Mouse (Mus musculus) right cerebral cortex, postnatal 4 days (tissue): ENCODE results near the gene 9530068E07Rik.
"Not testable (repeated sequence)": the region's sequence is repeated elsewhere in the genome, so short reads cannot be mapped to it uniquely, and the experiment has no call there.

Experiments used
- DNase-seq: peaks from one replicate; pipeline ENCODE4 v3.0.0-alpha.2; 2022

9530068E07Rik gene

GRCm38 (mm10) chr11:52374340-52374739 is 21.9 kb upstream of the 9530068E07Rik start:
- DNase-seq, result peak; percentile 44

DNA sequence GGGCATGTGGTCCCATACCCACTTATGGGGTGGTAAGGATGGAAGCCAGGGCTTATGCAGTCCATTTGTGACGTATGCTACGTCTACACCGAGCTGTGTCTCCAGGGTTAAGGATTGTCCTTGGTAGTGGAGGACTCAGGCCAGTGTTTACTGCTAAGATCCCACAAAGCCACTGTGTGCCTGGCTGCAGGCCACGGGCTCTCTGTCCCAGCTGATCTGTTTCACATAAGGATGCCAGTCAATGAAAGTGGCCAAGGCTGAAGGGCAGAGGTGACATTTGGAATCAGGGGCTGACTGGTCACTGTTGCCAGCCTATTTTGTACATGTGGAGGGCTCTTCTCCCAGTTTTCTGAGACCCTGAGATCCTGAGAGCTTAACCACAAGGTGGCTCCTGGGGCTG is 18.6 kb upstream of the 9530068E07Rik start:
- no peak for DNase-seq

GRCm38 (mm10) chr11:52379241-52379640 is 17.0 kb upstream of the 9530068E07Rik start:
- no peak for DNase-seq

DNA sequence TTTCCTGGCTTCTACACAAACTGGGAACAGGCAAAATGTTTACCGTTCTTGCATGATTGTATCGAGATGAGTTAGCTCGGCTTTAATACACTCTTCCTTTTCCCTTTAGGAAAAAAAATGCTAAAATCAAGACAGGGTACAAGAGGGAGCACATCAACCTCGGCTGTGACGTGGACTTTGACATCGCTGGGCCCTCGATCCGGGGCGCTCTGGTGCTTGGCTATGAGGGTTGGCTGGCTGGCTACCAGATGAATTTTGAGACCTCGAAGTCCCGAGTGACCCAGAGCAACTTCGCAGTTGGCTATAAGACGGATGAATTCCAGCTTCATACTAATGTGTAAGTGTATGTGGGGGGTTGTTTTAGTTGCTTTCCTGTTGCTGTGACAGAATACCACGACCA is 12.5 kb upstream of the 9530068E07Rik start:
- DNase-seq, result no peak

- no peak for DNase-seq
Observed at GRCm38 (mm10) chr11:52384667-52385066, 11.6 kb upstream of the 9530068E07Rik start.

GRCm38 (mm10) chr11:52386892-52387291 is 9.3 kb upstream of the 9530068E07Rik start:
- DNase-seq, result no peak

DNA sequence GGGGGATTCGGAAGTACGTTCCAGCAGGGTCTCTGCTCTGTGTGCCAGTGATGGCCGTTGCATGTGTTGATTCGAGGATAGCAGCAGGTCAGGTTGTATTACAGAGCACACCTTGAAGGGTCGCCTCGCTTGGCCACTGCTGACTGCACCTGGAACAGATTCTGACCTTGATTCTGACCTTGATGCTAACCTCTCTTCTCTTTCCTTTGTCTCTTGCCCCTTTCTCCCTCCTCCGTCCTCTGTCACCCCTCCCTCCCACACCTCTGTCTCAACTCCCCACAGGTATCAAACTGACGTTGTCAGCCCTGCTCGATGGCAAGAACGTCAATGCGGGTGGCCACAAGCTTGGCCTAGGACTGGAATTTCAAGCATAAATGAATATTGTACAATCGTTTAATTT is 8.1 kb upstream of the 9530068E07Rik start:
- DNase-seq, result no peak

DNA sequence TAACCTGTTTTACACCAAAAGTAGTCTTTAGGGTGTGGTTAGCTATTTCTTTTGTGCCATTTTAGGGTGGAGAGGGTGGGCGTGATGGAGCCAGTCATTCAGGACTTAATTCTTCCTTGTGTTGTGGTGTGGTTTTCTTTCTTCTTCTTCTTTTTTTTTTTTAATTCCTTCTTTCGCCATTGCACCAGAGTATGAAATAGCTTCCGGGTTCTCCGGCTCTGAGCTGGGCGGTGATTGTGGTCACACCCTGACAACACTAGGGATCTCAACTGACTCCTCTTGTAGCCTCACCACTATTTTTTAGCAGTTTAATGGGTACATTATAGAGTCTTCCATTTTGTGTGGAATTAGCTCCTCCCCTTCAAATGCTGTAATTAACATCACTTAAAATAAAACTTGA is 7.2 kb upstream of the 9530068E07Rik start:
- not testable (repeated sequence) for DNase-seq

- DNase-seq, result no peak
Observed at GRCm38 (mm10) chr11:52389933-52390332, 6.3 kb upstream of the 9530068E07Rik start.

DNA sequence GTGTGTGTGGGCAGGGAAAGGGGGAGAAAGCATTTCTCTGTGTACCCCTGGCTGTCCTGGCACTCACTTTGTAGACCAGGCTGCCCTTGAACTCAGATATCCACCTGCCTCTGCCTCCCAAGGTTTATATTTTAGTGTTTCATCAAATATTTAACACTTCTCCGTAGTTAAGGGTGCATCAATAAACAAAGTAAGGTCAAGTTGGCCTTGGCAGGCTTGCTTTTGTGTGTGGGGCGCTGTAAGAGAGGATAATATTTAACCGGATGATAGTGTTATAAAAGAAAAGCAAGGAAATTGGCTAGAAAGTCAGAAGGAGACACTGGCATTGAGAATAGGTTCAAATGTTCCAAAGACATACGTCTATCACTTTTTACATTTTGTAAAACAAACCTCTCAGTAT is 1.7 kb upstream of the 9530068E07Rik start:
- DNase-seq, result no peak

DNA sequence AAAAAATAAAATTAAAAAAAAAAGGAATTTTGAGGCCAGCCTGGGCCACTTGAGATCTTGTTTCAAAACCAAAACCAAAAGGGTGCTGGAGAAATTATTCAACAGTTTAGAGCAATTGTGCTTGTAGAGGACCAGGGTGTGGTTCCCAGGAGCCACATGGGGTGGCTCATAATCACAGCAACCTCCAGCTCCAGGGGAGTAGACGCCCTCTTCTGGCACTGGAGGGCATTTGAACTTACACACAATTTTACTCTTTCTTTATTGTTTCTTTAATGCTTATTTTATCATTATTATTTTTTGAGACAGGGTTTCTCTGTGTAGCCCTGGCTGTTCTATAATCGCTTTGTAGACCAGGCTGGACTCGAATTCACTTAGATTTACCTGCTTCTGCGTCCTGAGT is 885 bp upstream of the 9530068E07Rik start:
- DNase-seq, result no peak

DNA sequence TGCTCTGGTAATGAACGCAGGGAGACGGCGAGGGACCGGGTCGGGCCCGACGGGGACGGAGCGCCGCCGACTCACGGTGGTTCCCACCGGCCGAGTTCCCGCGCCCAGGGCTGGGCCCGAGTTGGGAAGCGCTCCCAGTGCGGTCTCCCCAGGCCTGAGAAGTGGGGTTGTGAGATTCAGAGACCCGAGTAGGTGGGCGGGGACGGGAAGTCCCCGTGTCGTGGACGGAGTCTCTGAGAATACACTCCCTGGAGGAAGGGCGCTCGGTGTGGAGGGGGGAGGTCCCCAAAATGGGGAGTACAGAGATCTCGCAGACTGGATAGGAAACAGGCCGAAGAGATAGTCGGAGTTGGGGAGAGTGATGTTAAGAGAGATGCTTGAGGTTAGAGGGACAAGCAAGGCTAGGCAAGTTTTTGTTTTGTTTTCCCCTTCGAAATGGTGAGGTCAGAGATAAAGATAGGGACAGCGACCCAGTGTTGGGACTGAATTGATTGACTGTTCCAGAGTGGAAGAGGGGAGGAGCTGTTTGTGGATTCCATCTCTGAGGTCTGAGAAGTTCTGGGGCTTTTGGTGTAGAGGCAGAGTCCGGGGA is 465 bp downstream of the 9530068E07Rik start:
- no peak for DNase-seq

DNA sequence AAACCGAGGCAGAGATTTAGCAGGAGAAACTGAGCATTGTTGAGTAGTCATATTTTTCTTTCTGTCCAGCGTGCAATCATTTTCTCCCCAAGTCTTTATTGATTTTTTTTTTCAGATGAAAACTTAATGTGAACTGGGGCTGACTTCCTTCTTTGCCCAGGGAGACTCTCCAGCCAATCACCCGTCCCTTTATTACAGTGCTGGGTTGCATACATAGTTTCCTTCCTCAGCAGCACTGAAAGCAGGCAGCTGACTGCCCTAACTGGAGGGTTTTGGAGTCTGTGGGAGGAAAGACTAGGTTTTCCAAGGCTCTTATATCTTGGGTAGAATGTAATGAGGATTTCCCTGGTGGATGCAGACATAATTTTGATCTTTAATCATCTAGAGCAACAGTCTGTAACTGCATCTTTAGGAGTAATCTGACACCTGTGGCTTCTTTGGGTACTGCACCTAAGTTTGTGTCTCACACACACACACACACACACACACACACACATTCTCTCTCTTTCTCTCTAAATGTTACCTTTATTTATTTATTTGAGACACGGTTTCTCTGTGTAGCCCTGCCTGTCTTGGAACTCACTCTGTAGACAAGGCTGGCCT is 1.3 kb downstream of the 9530068E07Rik start:
- no peak for DNase-seq

GRCm38 (mm10) chr11:52401476-52401875 is 5.2 kb downstream of the 9530068E07Rik start:
- no peak for DNase-seq

DNA sequence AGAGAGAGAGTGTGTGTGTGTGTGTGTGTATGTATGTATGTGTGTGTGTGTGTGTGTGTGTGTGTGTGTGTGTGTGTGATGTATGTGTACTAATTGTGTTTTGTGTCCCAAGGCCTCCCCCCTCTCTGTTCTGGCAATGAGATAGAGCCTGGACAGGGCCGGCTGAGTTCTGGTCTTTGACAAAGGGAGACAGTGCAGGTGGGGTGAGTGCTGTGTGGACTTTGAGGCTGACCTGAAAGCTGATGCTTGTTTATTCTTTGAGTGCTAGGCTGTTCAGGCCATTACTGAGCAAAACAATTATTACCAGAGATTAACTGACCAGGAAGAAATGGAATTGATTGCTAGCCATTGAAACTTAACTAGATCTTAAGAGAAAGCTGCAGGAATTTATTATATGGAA is 6.3 kb downstream of the 9530068E07Rik start:
- no peak for DNase-seq

- no peak for DNase-seq
Observed at GRCm38 (mm10) chr11:52404209-52404608, 8.0 kb downstream of the 9530068E07Rik start.

- DNase-seq, result no peak
Observed at GRCm38 (mm10) chr11:52405196-52405688, 9.0 kb downstream of the 9530068E07Rik start.

- DNase-seq, result no peak
Observed at GRCm38 (mm10) chr11:52409316-52409715, 13.1 kb downstream of the 9530068E07Rik start.

GRCm38 (mm10) chr11:52418358-52418757 is 22.1 kb downstream of the 9530068E07Rik start:
- DNase-seq, result no peak

GRCm38 (mm10) chr11:52419246-52419645 is 23.0 kb downstream of the 9530068E07Rik start:
- DNase-seq, result no peak

DNA sequence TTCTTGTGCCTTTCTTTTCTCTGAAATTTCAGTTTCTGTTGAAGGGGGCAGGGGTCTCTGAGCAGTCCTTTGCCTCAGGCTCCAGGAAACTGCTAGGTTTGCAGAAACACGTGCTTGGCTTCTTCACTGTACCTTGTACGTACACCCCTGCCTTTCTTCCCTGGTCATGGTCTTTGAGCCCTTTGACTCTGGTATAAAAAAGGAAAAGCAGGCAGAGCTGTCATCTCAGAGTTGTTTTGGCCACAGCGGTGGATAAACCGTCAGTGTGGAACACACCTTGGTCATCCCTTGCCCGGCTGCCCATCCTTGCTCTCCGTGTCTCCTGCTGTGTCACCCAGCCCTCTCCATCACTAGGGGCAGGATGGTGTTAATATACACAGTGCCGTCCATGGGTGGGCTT is 23.6 kb downstream of the 9530068E07Rik start:
- DNase-seq, result no peak

DNA sequence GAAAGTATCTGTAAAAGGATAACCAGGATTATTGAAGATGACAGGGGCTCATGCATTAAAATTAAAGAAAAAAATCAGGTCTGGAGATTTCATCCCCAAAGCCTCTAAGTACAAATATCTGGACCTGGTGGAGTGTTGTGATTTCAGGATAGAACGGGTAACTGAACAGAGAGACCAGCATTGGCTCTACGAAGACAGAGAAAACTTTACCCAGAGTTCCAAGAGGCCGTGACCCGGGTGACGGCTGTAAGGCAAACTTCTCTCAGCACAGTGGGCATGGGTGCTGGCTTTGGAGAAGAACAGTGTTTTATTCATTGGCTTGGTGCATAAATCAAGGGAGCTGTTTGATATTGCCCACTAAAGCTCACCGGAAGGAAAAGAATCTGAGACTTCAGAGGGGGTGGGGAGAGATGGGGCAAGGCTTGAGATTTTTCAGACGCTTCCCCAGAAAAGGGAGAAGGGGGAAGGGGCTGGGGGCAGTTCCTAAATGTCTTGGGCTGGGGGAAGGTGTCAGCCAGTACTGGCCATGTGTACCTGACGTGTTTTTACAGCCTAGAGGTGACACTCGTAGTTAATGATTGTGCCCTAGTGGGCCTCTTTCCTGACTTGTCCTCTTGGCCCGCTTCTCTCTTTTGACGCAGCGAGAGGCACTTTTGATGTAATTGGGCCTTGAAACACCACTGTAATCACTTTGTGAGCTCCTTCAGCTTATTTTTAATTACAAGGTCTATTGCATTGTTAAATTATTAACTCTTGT is 24.2 kb downstream of the 9530068E07Rik start:
- no peak for DNase-seq

DNA sequence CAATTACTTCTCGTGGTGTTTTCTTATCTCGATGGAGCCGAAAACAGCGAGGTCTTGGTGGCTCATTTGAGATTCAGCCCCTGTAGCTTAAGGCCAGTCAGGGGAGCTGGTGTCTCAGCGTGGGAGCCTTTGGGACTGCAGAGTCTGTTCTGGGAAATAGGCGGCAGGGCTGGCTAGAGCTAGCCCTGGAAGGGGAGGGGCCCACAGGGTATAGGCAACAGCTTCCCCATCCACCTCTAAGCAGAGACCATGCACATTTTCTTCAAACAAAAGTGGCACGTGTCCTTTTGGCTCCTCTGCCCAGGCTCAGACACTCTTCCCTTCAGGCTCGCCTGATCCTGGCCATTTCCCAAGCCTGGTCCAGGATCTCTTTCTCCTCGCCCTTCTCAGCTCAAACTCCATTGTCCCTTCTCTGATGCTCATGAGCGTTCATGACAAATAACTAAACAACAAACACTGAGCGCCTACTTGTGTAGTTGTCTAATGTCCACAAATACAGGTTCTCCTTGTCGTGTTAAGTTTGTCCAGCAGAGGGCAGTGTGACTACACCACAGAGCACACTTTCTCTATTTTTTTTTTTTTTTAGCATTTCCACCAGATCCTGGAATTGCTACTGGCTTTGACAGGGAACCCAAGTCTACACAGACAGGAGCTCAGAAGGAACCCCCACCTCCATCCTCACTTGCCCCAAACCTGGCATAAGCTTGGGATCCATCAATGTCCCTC is 25.0 kb downstream of the 9530068E07Rik start:
- peak; percentile 87 for DNase-seq
